Mouse (Mus musculus): ENCODE measurements around the gene Gm20388.

The Gm20388 gene

DNA sequence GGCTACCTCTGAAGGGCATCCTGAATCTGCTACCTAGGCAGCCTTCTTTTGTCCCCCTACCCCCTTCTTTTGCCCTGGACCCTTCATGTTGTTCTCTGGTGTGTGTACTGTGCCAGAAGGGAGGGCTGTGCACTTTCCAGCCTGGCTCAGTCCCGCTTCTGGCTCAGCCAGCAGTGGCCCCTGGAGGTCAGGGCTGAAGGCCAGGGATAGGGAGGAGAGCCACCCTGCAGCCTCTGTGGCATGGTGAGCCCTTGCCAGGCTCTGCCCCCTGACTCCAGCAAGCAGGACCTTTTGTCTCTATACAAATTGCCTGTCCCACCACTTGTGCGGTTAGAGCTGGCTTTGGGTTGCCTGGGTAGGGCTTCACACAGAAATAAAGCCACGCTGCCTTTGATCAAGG, 403.0 kb downstream of the Gm20388 start:
- DNase-seq (ENCODE audit: low read depth, low spot score) = no peak

DNA sequence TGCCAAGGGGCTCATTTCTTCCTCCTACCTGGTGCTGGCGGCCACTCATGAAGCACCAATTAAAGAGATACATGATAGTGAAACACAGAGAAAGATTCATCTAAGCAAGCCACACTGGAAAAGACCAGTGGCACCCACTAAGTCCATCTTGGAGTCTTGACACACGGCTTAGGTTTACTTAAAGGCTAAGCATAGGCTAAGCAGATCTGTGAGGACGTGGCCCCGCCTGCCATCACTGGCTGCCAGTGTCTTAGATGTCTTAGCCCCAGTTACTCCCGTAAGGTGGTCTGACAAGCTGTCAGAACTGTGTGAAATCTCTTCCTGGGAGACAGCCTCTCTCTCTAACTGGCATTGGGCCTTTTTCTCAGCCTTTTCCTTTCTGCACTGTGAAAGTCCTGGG, 404.3 kb downstream of the Gm20388 start:
- no peak for DNase-seq (ENCODE audit: low read depth, low spot score)

- peak; percentile 73 for DNase-seq (ENCODE audit: low read depth, low spot score)
Measured at GRCm38 (mm10) chr8:120315644-120316043, 405.0 kb downstream of the Gm20388 start.

DNA sequence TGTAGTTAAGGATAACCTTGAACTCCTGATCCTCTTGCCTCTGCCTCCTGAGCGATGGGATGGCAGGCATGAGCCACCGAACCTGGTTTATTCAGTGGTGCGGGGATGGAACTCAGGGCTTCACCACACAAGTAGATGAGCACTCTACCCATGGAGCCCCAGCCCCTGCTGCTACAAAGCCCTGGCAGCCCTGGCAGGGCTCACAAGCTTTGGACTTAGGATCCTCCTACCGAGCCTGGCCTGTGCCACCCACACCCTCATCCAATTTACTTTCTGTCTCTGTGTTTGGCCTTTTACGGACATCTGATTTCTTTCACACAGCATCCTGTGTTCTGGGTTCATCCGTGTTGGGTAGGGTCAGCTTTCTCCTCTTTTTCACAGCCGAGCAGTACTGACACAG, 406.1 kb downstream of the Gm20388 start:
- DNase-seq (ENCODE audit: low read depth, low spot score) = no peak

DNA sequence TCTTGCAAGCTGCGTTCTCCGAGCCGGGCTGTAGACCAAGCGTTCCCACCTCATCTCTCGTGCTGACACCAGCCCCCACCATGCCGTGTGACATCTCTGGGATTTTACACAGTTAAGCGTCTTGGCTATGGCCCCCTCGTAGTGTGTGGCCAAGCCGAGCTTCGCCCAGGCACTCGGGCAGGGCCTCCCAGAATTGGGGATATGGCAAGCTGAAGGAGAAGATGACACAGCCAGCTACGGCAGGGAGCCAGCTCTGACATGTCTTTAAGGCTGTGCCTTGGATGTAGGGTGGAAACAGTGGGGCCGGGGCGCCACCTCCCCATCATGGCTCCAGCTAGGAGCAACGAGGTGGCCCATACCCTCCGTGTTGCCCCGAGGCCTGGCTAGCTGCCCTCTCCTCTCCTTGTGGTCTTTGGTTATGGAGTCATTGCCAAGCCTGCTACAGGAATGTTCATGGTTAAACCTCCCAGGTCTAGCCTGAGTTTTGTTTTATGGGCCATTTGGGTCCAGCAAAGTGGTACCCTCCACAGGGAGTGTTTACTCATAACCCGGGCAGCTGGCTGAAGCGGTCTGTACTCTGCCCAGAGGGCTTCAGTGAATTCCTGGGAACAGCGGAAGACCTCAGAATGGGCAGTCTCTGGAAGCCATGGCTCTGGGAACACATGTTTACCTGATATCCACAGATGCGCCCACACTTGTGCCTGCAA, 406.6 kb downstream of the Gm20388 start:
- no peak for DNase-seq (ENCODE audit: low read depth, low spot score)

DNA sequence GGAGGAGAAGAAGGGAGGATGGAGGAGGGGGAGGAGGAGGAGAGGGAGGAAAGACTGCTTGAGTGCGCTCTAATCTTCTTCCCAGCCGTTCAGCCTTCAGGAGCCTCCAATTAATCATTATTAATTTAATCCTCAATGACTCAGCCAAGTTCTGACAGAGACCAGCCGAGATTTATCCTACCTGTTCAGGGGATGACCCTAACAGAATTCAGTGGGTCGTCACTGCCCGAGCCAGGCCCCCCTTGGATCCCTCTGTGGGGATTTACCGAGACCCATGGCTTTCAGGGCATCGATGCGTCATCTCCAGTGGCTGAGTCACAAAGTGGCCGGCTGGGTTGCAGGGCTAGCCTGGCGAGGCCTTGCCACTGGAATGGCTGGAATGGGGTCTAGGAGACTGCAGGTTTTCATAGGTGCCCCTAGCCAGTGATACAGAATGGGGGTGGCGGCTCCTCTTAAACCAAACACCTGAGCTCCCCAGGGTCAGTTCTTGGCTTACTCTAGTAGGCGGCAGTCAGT, 407.9 kb downstream of the Gm20388 start:
- DNase-seq (ENCODE audit: low read depth, low spot score) = no peak

DNA sequence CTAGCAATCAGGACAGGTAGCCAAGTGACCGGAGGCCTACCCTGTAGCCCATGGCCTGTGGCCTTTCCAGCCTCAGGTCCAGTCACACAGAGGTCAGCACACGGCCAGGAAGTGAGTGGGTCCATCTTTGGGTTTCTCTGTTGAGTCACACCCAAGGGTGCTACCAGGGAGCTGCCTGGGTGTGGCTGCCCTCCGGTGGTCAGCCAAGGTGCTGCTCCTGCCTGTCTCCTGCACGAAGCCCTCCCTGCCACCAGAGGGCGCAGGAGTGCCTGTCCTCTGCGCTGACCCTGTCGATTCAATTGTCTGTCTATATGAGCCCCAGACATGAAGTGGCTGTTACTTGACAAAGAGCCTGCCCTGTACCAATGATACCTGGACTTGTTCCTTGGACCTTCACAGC, 408.8 kb downstream of the Gm20388 start:
- DNase-seq (ENCODE audit: low read depth, low spot score) = peak; percentile 89

GRCm38 (mm10) chr8:120320146-120320545, 409.5 kb downstream of the Gm20388 start:
- no peak for DNase-seq (ENCODE audit: low read depth, low spot score)

DNA sequence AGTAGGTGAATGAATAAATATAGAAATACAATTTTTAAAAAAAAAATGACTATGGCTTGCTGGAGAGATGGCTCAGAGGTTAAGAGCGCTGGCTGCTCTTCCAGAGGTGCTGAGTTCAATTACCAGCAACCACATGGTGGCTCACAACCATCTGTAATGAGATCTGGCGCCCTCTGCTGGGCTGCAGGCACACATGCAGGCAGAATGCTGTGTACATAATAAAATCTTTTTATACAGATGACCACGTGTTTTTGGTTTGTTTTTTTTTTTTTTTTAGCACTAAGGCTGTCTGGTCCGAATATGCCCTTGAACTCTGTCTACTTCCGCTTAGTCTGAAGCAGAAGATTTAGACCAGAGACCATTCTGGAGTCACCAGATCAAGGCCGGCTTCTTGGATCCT, 411.1 kb downstream of the Gm20388 start:
- DNase-seq (ENCODE audit: low read depth, low spot score) = peak; percentile 85

- no peak for DNase-seq (ENCODE audit: low read depth, low spot score)
Measured at GRCm38 (mm10) chr8:120322956-120323448, 412.4 kb downstream of the Gm20388 start.

GRCm38 (mm10) chr8:120324555-120324954, 413.9 kb downstream of the Gm20388 start:
- no peak for DNase-seq (ENCODE audit: low read depth, low spot score)

DNA sequence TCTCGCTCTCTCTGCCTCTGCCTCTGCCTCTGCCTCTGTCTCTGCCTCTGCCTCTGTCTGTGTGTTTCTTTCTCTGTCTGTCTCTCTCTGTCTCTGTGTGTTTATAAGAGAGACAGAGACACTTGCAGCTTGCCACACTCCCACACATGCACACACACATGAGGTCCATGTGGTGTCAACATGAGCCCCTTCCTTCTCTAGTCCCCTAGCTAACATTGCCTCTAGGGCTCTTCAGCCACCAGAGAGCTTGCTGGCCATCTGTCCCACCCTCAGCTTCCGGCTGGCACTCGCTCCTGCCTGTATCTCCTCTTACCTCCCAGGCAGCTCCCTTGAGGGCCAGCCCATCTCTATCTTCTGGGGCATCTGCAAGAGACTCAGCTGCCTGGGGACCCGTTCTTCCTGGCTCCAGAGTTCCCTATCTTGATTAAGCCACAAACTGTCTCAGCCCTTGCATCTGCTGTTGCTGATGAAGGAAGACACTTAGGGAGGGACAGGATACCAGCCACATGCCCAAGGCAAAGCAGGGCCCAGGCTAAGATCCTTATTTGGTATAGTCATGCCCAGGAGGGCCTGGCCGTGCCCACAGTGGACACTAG, 414.6 kb downstream of the Gm20388 start:
- no peak for DNase-seq (ENCODE audit: low read depth, low spot score)

- peak; percentile 88 for DNase-seq (ENCODE audit: low read depth, low spot score)
Measured at GRCm38 (mm10) chr8:120327131-120327554, 416.5 kb downstream of the Gm20388 start.

DNA sequence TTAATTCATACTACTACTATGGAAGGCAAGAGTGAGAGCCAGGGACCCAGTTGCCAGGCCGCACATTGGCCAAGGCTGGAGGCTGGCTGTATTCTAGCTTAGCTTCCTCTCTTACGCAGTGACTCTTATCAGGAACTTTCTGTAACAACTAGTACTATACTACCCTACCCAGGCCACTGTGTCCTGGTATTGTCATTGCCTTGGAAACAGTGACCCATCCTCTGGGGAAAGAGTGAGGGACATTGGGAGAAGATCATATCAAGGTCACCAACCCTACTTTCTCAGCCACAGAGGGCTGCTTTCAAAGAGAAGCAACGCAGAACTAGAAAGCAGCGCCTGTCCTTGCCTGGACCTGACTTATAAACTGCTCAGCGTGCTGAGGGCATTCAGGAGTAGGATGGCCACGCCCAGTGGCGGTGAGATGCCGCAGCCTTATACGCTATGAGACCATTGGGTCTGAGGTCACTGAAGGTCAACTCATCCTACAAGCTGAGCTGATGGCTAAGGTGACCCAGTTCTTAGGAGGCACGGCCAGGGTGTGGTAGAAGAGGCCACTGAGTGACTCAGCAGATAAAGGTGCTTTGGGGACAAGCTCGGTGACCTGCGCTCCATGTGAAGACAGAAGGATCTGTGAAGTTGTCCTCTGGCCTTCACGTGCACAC, 417.9 kb downstream of the Gm20388 start:
- peak; percentile 66 for DNase-seq (ENCODE audit: low read depth, low spot score)

DNA sequence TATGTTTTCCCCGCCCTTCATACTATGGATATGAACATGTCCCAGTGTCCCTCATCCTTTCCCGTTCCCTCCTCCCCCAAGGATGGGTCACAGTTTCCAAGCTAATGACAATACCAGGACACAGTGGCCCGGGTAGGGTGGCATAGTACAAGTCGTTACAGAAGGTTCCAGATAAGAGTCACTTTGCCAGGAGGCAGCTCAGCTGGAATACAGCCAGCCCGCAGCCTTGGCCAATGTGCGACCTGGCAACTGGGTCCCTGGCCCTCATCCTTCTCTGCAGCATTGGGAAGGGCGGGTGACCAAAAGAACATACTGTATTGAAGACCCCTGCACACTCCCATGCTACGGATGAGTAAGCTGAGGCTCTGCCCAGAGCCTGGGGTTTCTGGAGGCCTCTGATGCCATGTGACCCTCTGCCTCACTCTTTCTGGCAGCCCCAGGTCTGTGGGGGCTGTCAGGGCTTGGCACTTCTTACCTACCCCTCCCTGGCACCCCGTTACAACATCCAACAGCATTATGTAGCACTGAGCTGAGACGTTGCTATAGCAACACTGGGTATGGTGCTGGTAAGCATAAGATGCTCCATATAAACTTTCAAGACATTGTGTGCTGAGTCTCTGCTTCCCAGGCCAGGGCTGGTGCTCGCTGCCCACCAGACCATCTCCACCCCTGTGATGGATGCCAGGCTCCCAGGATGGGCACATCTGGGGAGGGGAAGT, 418.5 kb downstream of the Gm20388 start:
- DNase-seq (ENCODE audit: low read depth, low spot score) = no peak

GRCm38 (mm10) chr8:120331027-120331426, 420.4 kb downstream of the Gm20388 start:
- no peak for DNase-seq (ENCODE audit: low read depth, low spot score)

GRCm38 (mm10) chr8:120332379-120333229, 422.0 kb downstream of the Gm20388 start:
- DNase-seq (ENCODE audit: low read depth, low spot score) = peak; percentile 90

DNA sequence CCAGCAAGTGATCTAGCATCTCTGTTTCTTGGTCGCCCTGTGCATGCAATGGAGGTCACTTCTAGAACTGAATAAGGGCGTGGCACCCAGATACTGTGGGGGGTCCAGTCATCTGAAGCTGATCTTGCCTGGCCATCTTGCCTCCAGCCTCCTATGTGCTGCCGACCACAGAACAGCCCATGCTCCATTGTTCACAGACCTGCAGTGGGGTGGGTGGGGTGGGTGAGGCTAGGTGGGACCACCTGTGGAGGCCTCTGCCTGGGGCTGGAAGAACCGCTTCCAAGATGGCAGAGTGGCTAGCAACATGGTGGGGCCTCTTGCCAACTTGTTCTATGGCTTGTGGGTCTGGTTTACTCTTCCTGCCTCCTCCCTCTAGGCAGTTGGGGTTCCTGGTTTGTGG, 423.0 kb downstream of the Gm20388 start:
- peak; percentile 85 for DNase-seq (ENCODE audit: low read depth, low spot score)

GRCm38 (mm10) chr8:120334261-120334660, 423.6 kb downstream of the Gm20388 start:
- DNase-seq (ENCODE audit: low read depth, low spot score) = peak; percentile 97

GRCm38 (mm10) chr8:120334878-120335261, 424.2 kb downstream of the Gm20388 start:
- DNase-seq (ENCODE audit: low read depth, low spot score) = peak; percentile 100

All from ES-CJ7 (cell line).